Mouse (Mus musculus) lung, postnatal 0 days (tissue): ENCODE data around the gene Tbc1d14.

Experiments used
- CTCF ChIP-seq: IDR thresholded peaks from 2 replicates; pipeline ENCODE4 v1.5.1; 2016; ENCODE audit warnings: antibody characterized with exemption, mild to moderate bottlenecking
- EP300 ChIP-seq: IDR thresholded peaks from 2 replicates; pipeline ENCODE4 v1.6.1; 2016; ENCODE audit warnings: antibody characterized with exemption, mild to moderate bottlenecking, control low read depth

- TF ChIP-seq CTCF (no peak), EP300 (0 out of 2 replicates have a peak, but pooled peaks have one; percentile 21)
Measured at GRCm38 (mm10) chr5:36581259-36581923, 11.7 kb downstream of the Tbc1d14 start.
